ENCODE assay signal across 8 mouse cellular contexts in the genomic region with DNA sequence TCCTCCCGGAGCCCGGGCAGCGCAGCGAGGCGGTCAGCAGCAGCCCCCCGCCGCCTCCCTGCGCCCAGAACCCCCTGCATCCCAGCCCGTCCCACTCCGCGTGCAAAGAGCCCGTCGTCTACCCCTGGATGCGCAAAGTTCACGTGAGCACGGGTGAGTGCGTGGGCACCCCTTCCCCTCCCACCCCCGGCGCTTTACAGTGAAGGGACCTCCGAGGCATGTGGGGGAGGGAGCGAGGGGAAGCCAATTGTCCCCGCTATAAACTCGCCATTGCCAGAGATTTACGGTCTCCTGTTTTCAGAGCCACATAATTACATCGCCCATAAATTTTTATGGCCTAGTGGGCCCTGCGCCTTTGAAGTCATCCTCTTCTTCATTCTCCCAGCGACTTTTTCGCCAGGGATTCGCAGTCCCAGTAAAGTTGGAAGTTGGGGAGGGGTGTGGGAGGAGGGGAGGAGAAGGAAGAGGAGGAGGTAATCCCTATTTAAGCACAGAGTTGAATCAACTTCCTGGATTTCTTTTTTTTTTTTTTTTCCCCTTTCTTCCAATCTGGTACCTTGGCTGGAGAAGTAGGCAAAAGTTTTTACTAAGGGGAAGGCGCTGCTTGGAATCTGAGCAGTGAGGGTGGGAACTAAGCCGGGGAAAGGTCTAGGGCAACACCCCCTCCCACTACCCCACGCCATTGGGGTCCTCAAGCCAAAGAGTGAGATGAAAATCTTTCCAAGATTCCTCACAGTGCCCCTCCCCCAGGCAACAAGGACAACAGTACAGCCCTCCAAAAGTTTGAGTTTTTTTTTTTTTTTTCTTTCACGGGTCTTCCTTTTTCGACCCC. TPM values are rescaled to one million over a fixed set of nuclear protein-coding genes. Genes with fewer than 3 reads are reported as not detected.
DNase-seq lines count a peak whose midpoint lies in the region; ATAC-seq lines count a peak whose summit lies in the region.

No protein-coding gene starts in this region.

- peak overlapping the region; percentile 54 for H3K4me3 ChIP-seq in heart, embryonic 13.5 days
- H3K4me3 ChIP-seq in embryonic facial prominence, embryonic 15.5 days (replicated peaks), result peak overlapping the region; percentile 23
- peak overlapping the region; percentile 53 for H3K4me3 ChIP-seq in kidney, embryonic 14.5 days (ENCODE audit: low read length)
- peak overlapping the region; percentile 24 for H3K4me3 ChIP-seq in midbrain, embryonic 11.5 days (ENCODE audit: low read depth, low read length)

- H3K27me3 ChIP-seq in heart, embryonic 13.5 days (replicated peaks), result peaks cover 100% of the 10 kb centered on the region
- H3K27me3 ChIP-seq in embryonic facial prominence, embryonic 15.5 days, result peaks cover 99% of the 10 kb centered on the region
- H3K27me3 ChIP-seq in kidney, embryonic 14.5 days (ENCODE audit: control insufficient read depth, insufficient read depth, low read length), result no peaks in the 10 kb centered on the region
- peaks cover 100% of the 10 kb centered on the region for H3K27me3 ChIP-seq in midbrain, embryonic 11.5 days (ENCODE audit: control insufficient read depth, insufficient read depth, low read length)

- intact Hi-C loops in heart, postnatal 25 days (cut with DNase I), result loop anchor here (5.0 kb wide), 1 partner anchor 33 kb away; the partner anchor contains the start of gene Hoxb2

- peaks cover 10% of the 10 kb centered on the region for H3K4me1 ChIP-seq in heart, embryonic 13.5 days
- H3K4me1 ChIP-seq in embryonic facial prominence, embryonic 15.5 days, result peaks cover 14% of the 10 kb centered on the region
- peaks cover 59% of the 10 kb centered on the region for H3K4me1 ChIP-seq in kidney, embryonic 14.5 days (ENCODE audit: control insufficient read depth, insufficient read depth, low read length)
- H3K4me1 ChIP-seq in midbrain, embryonic 11.5 days (ENCODE audit: control insufficient read depth, insufficient read depth, low read length), result peaks cover 5% of the 10 kb centered on the region

- WGBS in heart, embryonic 13.5 days, result under 1% methylated on average over 29 of the region's 34 CpGs
- 1% methylated on average over 34 of the region's 34 CpGs for WGBS in embryonic facial prominence, embryonic 15.5 days
- WGBS in kidney, embryonic 14.5 days, result 1% methylated on average over 30 of the region's 34 CpGs
- WGBS in midbrain, embryonic 11.5 days, result under 1% methylated on average over 34 of the region's 34 CpGs

- no peak for DNase-seq in heart, postnatal 25 days (ENCODE audit: low spot score)
- DNase-seq in midbrain, embryonic 11.5 days (ENCODE audit: low spot score, missing footprints), result peak; percentile 94
- DNase-seq in cerebellum, postnatal 25 days, result no peak
- no peak for DNase-seq in frontal cortex, postnatal 25 days (ENCODE audit: low spot score in 2 of 2)
- DNase-seq in thymus, postnatal 36 days, result no peak

- H3K27ac ChIP-seq in heart, embryonic 13.5 days (replicated peaks), result peak overlapping the region; percentile 85
- H3K27ac ChIP-seq in embryonic facial prominence, embryonic 15.5 days (replicated peaks), result no peak overlapping the region
- H3K27ac ChIP-seq in kidney, embryonic 14.5 days (ENCODE audit: low read depth, low read length), result peak overlapping the region; percentile 100
- H3K27ac ChIP-seq in midbrain, embryonic 11.5 days (ENCODE audit: low read depth, low read length), result no peak overlapping the region

- no peaks in the 10 kb centered on the region for H3K36me3 ChIP-seq in heart, embryonic 13.5 days
- no peaks in the 10 kb centered on the region for H3K36me3 ChIP-seq in embryonic facial prominence, embryonic 15.5 days
- peaks cover 15% of the 10 kb centered on the region for H3K36me3 ChIP-seq in kidney, embryonic 14.5 days (ENCODE audit: control insufficient read depth, insufficient read depth, low read length)
- no peaks in the 10 kb centered on the region for H3K36me3 ChIP-seq in midbrain, embryonic 11.5 days (ENCODE audit: control insufficient read depth, insufficient read depth, low read length)

- peak overlapping the region; percentile 66 for H3K4me2 ChIP-seq in heart, embryonic 13.5 days
- H3K4me2 ChIP-seq in embryonic facial prominence, embryonic 15.5 days (replicated peaks), result peak overlapping the region; percentile 36
- peak overlapping the region; percentile 95 for H3K4me2 ChIP-seq in kidney, embryonic 14.5 days (replicated peaks; ENCODE audit: low read depth, low read length)
- peak overlapping the region; percentile 39 for H3K4me2 ChIP-seq in midbrain, embryonic 11.5 days

- H3K9ac ChIP-seq in heart, embryonic 13.5 days, result peak overlapping the region; percentile 84
- no peak overlapping the region for H3K9ac ChIP-seq in embryonic facial prominence, embryonic 15.5 days
- peak overlapping the region; percentile 99 for H3K9ac ChIP-seq in kidney, embryonic 14.5 days (ENCODE audit: low read depth, low read length)
- no peak overlapping the region for H3K9ac ChIP-seq in midbrain, embryonic 11.5 days (ENCODE audit: low read length)

- H3K9me3 ChIP-seq in heart, embryonic 13.5 days, result no peaks in the 10 kb centered on the region
- no peaks in the 10 kb centered on the region for H3K9me3 ChIP-seq in embryonic facial prominence, embryonic 15.5 days (replicated peaks)
- H3K9me3 ChIP-seq in kidney, embryonic 14.5 days (ENCODE audit: control insufficient read depth, low read length), result no peaks in the 10 kb centered on the region
- no peaks in the 10 kb centered on the region for H3K9me3 ChIP-seq in midbrain, embryonic 11.5 days (ENCODE audit: control insufficient read depth, low read length)

- ATAC-seq in heart, embryonic 13.5 days (ENCODE audit: extremely low read depth, insufficient number of reproducible peaks, low FRiP score, low TSS enrichment), result 0 out of 2 replicates have a peak, but pooled peaks have one; percentile 14
- ATAC-seq in embryonic facial prominence, embryonic 15.5 days (ENCODE audit: insufficient number of reproducible peaks, low FRiP score, low TSS enrichment, low read depth), result no peak
- peak; percentile 84 for ATAC-seq in kidney, embryonic 14.5 days (ENCODE audit: low FRiP score, low TSS enrichment)
- no peak for ATAC-seq in midbrain, embryonic 11.5 days (ENCODE audit: low FRiP score)

RNA-seq across cellular contexts. Expression of gene Hoxb4, which starts 1.2 kb away (rescaled TPM):
- 0.43 and 0.59 TPM in 2 replicates for polyA plus RNA-seq in heart, embryonic 13.5 days (2015; fragmentation: Nextera tagmentation; extraction: Ambion mirVana)
- total RNA-seq in heart, postnatal 25 days (2021), result under 1 TPM; 0.57 to 0.59 TPM
- 0.11 TPM in 1 of 2 replicates, not detected in the other for polyA plus RNA-seq in embryonic facial prominence, embryonic 15.5 days (2015; fragmentation: Nextera tagmentation; extraction: Ambion mirVana)
- polyA plus RNA-seq in kidney, embryonic 14.5 days (2014; fragmentation: Nextera tagmentation; extraction: Ambion mirVana), result 4.2 and 8.6 TPM in 2 replicates
- not detected in 2 replicates for polyA plus RNA-seq in midbrain, embryonic 11.5 days (2014; fragmentation: Nextera tagmentation; extraction: Ambion mirVana)

RNA-seq across cellular contexts. Expression of gene Hoxb3, which starts 3.8 kb away (rescaled TPM):
- polyA plus RNA-seq in heart, embryonic 13.5 days (2015; fragmentation: Nextera tagmentation; extraction: Ambion mirVana), result 0.31 and 1.1 TPM in 2 replicates
- under 1 TPM; 0.36 to 0.45 TPM for total RNA-seq in heart, postnatal 25 days (2021)
- polyA plus RNA-seq in embryonic facial prominence, embryonic 15.5 days (2015; fragmentation: Nextera tagmentation; extraction: Ambion mirVana), result 0.07 TPM in 1 of 2 replicates, not detected in the other
- polyA plus RNA-seq in kidney, embryonic 14.5 days (2014; fragmentation: Nextera tagmentation; extraction: Ambion mirVana), result 8.2 and 8.6 TPM in 2 replicates
- not detected in 2 replicates for polyA plus RNA-seq in midbrain, embryonic 11.5 days (2014; fragmentation: Nextera tagmentation; extraction: Ambion mirVana)

RNA-seq across cellular contexts. Expression of gene Hoxb5, which starts 16.2 kb away (rescaled TPM):
- 3.8 and 5.5 TPM in 2 replicates for polyA plus RNA-seq in heart, embryonic 13.5 days (2015; fragmentation: Nextera tagmentation; extraction: Ambion mirVana)
- total RNA-seq in heart, postnatal 25 days (2021), result under 1 TPM; 0.10 to 0.14 TPM
- not detected in 2 replicates for polyA plus RNA-seq in embryonic facial prominence, embryonic 15.5 days (2015; fragmentation: Nextera tagmentation; extraction: Ambion mirVana)
- polyA plus RNA-seq in kidney, embryonic 14.5 days (2014; fragmentation: Nextera tagmentation; extraction: Ambion mirVana), result 22.1 and 24.3 TPM in 2 replicates
- not detected in 2 replicates for polyA plus RNA-seq in midbrain, embryonic 11.5 days (2014; fragmentation: Nextera tagmentation; extraction: Ambion mirVana)

RNA-seq across cellular contexts. Expression of gene Hoxb6, which starts 27.0 kb away (rescaled TPM):
- 1.4 and 2.0 TPM in 2 replicates for polyA plus RNA-seq in heart, embryonic 13.5 days (2015; fragmentation: Nextera tagmentation; extraction: Ambion mirVana)
- not detected for total RNA-seq in heart, postnatal 25 days (2021)
- not detected in 2 replicates for polyA plus RNA-seq in embryonic facial prominence, embryonic 15.5 days (2015; fragmentation: Nextera tagmentation; extraction: Ambion mirVana)
- 44.1 and 53.1 TPM in 2 replicates for polyA plus RNA-seq in kidney, embryonic 14.5 days (2014; fragmentation: Nextera tagmentation; extraction: Ambion mirVana)
- not detected in 2 replicates for polyA plus RNA-seq in midbrain, embryonic 11.5 days (2014; fragmentation: Nextera tagmentation; extraction: Ambion mirVana)

RNA-seq across cellular contexts. Expression of gene Hoxb2, which starts 31.0 kb away (rescaled TPM):
- 3.6 and 5.9 TPM in 2 replicates for polyA plus RNA-seq in heart, embryonic 13.5 days (2015; fragmentation: Nextera tagmentation; extraction: Ambion mirVana)
- total RNA-seq in heart, postnatal 25 days (2021), result 1 to 10 TPM in 1 of 2 experiments, under 1 TPM in 1; 0.81 to 1.3 TPM
- 1.1 and 1.4 TPM in 2 replicates for polyA plus RNA-seq in embryonic facial prominence, embryonic 15.5 days (2015; fragmentation: Nextera tagmentation; extraction: Ambion mirVana)
- polyA plus RNA-seq in kidney, embryonic 14.5 days (2014; fragmentation: Nextera tagmentation; extraction: Ambion mirVana), result 49.9 and 67.2 TPM in 2 replicates
- not detected in 2 replicates for polyA plus RNA-seq in midbrain, embryonic 11.5 days (2014; fragmentation: Nextera tagmentation; extraction: Ambion mirVana)

Comparison
In these comparisons a context has a peak if more than half of its experiments do, and no peak if none do; other contexts are left out.
1. ATAC-seq: peak in heart, embryonic 13.5 days (single experiment) and kidney, embryonic 14.5 days (single experiment); none in embryonic facial prominence, embryonic 15.5 days (single experiment) and midbrain, embryonic 11.5 days (single experiment).
2. H3K27ac ChIP-seq: peak in heart, embryonic 13.5 days (single experiment) and kidney, embryonic 14.5 days (single experiment); none in embryonic facial prominence, embryonic 15.5 days (single experiment) and midbrain, embryonic 11.5 days (single experiment).
3. H3K4me2 ChIP-seq: peak in every context shown above with its lines; median percentile 95 in kidney, embryonic 14.5 days; 66 in heart, embryonic 13.5 days; 39 in midbrain, embryonic 11.5 days; 36 in embryonic facial prominence, embryonic 15.5 days.
4. H3K9ac ChIP-seq: peak in heart, embryonic 13.5 days (single experiment) and kidney, embryonic 14.5 days (single experiment); none in embryonic facial prominence, embryonic 15.5 days (single experiment) and midbrain, embryonic 11.5 days (single experiment).
5. Peak in every context shown above with its lines, with median percentiles within 50 percentile points of each other: H3K4me3 ChIP-seq.